ENCODE assay signal across 10 mouse cellular contexts in the genomic region with DNA sequence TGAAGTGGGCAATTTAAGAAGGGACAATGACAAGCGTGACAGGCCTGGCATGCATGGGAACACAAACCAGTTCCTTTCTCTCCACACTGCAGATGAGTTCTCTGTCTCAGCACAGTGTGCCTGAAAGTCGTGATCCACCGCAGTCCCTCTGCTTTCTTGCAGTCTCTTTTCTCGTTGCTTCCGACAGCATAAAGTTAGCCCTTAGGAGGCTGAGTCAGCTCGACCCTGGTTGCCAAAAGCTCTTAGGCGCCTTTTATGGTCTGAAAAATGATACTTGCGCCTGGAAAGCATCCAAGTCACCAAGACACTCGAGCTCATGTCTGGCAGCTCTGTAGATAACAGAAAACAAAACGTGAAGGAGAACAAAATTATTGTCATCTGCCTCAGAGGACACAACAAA. TPM values are rescaled to one million over a fixed set of nuclear protein-coding genes. Genes with fewer than 3 reads are reported as not detected.
DNase-seq lines count a peak whose midpoint lies in the region; ATAC-seq and TF ChIP-seq lines count a peak whose summit lies in the region.
"Had no signal": no experiment of that assay in that cellular context is flagged by ENCODE, and none has a peak within 500 bp of the region (broad histone marks: within the 10 kb centered on the region; RNA-seq: fewer than 3 reads in every experiment).

No protein-coding gene starts in this region.

- no peak overlapping the region for H3K9ac ChIP-seq in limb, embryonic 14.5 days (ENCODE audit: low read depth, low read length, severe bottlenecking)
- H3K9ac ChIP-seq in forebrain, embryonic 15.5 days (replicated peaks) = no peak overlapping the region
- no peak overlapping the region for H3K9ac ChIP-seq in midbrain, embryonic 15.5 days
- H3K9ac ChIP-seq: limb, embryonic 13.5 days; neural tube, embryonic 12.5 days had no signal

- H3K9me3 ChIP-seq in limb, embryonic 14.5 days (ENCODE audit: control insufficient read depth, low read length) = no peaks in the 10 kb centered on the region
- H3K9me3 ChIP-seq in forebrain, embryonic 15.5 days = no peaks in the 10 kb centered on the region
- H3K9me3 ChIP-seq in midbrain, embryonic 15.5 days = no peaks in the 10 kb centered on the region
- H3K9me3 ChIP-seq: limb, embryonic 13.5 days; neural tube, embryonic 12.5 days had no signal

- TF ChIP-seq POLR2A in limb, embryonic 14.5 days (IDR thresholded peaks at IDR 0.05; ENCODE audit: borderline replicate concordance, extremely low read depth, insufficient read depth, insufficient read length) = no peak

- 0 out of 2 replicates have a peak overlapping the region, but pooled peaks have one; percentile 22 for H3K27ac ChIP-seq in limb, embryonic 14.5 days (replicated peaks; ENCODE audit: low read depth, low read length)
- no peak overlapping the region for H3K27ac ChIP-seq in forebrain, embryonic 15.5 days (replicated peaks)
- no peak overlapping the region for H3K27ac ChIP-seq in midbrain, embryonic 15.5 days
- H3K27ac ChIP-seq: neural tube, embryonic 12.5 days had no signal

- H3K4me2 ChIP-seq in limb, embryonic 14.5 days (replicated peaks; ENCODE audit: low read depth, low read length, severe bottlenecking) = no peak overlapping the region
- no peak overlapping the region for H3K4me2 ChIP-seq in forebrain, embryonic 15.5 days (replicated peaks)
- no peak overlapping the region for H3K4me2 ChIP-seq in midbrain, embryonic 15.5 days
- H3K4me2 ChIP-seq: limb, embryonic 13.5 days; neural tube, embryonic 12.5 days had no signal

- H3K27me3 ChIP-seq in limb, embryonic 14.5 days (ENCODE audit: control insufficient read depth, insufficient read depth, low read length) = no peaks in the 10 kb centered on the region
- no peaks in the 10 kb centered on the region for H3K27me3 ChIP-seq in forebrain, embryonic 15.5 days
- H3K27me3 ChIP-seq in midbrain, embryonic 15.5 days (replicated peaks) = no peaks in the 10 kb centered on the region
- H3K27me3 ChIP-seq: limb, embryonic 13.5 days; neural tube, embryonic 12.5 days had no signal

- DNase-seq in embryo, embryonic 10 days (ENCODE audit: low spot score) = peak; percentile 30
- DNase-seq in embryo, embryonic 9.5 days (ENCODE audit: extremely low spot score) = no peak
- peak; percentile 95 for DNase-seq in NIH3T3 (ENCODE audit: low read depth)
- peak; percentile 14 to 34 for DNase-seq in gastrocnemius, adult 8-10 months (ENCODE audit: low spot score in 2 of 2)
- peak; percentile 67 for DNase-seq in limb, embryonic 14.5 days (ENCODE audit: low spot score)

- no peak overlapping the region for H3K4me3 ChIP-seq in limb, embryonic 14.5 days (replicated peaks; ENCODE audit: low read length)
- no peak overlapping the region for H3K4me3 ChIP-seq in forebrain, embryonic 15.5 days
- H3K4me3 ChIP-seq in midbrain, embryonic 15.5 days = no peak overlapping the region
- H3K4me3 ChIP-seq: limb, embryonic 13.5 days; neural tube, embryonic 12.5 days had no signal

- no peaks in the 10 kb centered on the region for H3K36me3 ChIP-seq in limb, embryonic 14.5 days (ENCODE audit: control insufficient read depth, insufficient read depth, low read length)
- H3K36me3 ChIP-seq in forebrain, embryonic 15.5 days = no peaks in the 10 kb centered on the region
- H3K36me3 ChIP-seq in midbrain, embryonic 15.5 days (replicated peaks) = no peaks in the 10 kb centered on the region
- H3K36me3 ChIP-seq: limb, embryonic 13.5 days; neural tube, embryonic 12.5 days had no signal

- 27% methylated on average over 10 of the region's 10 CpGs for WGBS in limb, embryonic 14.5 days
- WGBS in forebrain, embryonic 15.5 days = 71% methylated on average over 10 of the region's 10 CpGs
- WGBS in midbrain, embryonic 15.5 days = 79% methylated on average over 10 of the region's 10 CpGs

- ATAC-seq in limb, embryonic 14.5 days (ENCODE audit: low FRiP score, low read depth) = peak; percentile 41; the same call in 1 of the 2 replicates
- no peak for ATAC-seq in forebrain, embryonic 15.5 days (replicated peaks)
- ATAC-seq in midbrain, embryonic 15.5 days (replicated peaks) = no peak
- ATAC-seq in CD4-positive, CD25-positive, alpha-beta regulatory T cell, adult 4 months = no peak

- H3K4me1 ChIP-seq in limb, embryonic 14.5 days (ENCODE audit: control insufficient read depth, insufficient read depth, low read length) = peaks cover 13% of the 10 kb centered on the region
- H3K4me1 ChIP-seq in forebrain, embryonic 15.5 days = no peaks in the 10 kb centered on the region
- H3K4me1 ChIP-seq in midbrain, embryonic 15.5 days = 0 out of 2 replicates have a peak, but pooled peaks cover under 1% of the 10 kb centered on the region
- H3K4me1 ChIP-seq: neural tube, embryonic 12.5 days had no signal

RNA-seq across cellular contexts. Expression of a gene that starts 47.1 kb away (rescaled TPM):
- total RNA-seq in gastrocnemius, adult 8-10 months (2022) = 100 to 1,000 TPM; 122 to 173 (median 146) TPM
- polyA plus RNA-seq in limb, embryonic 14.5 days (2012; rRNA removed) = 80.0 and 101 TPM in 2 replicates
- polyA plus RNA-seq in limb, embryonic 14.5 days (2014; fragmentation: Nextera tagmentation; extraction: Ambion mirVana) = 111 and 118 TPM in 2 replicates
- polyA plus RNA-seq in forebrain, embryonic 15.5 days (2015; fragmentation: Nextera tagmentation; extraction: Ambion mirVana) = 2.4 and 3.0 TPM in 2 replicates
- polyA plus RNA-seq in midbrain, embryonic 15.5 days (2015; fragmentation: Nextera tagmentation; extraction: Ambion mirVana) = 4.1 TPM in 2 replicates
- polyA plus RNA-seq in CD4-positive, CD25-positive, alpha-beta regulatory T cell, adult 4 months (2017; shearing (Covaris generic)) = not detected

Comparison
In these comparisons a context has a peak if more than half of its experiments do, and no peak if none do; other contexts are left out.
1. RNA of a gene that starts 47.1 kb away (polyA plus RNA-seq): 80.0 to 118 TPM in limb, embryonic 14.5 days; 4.1 TPM in midbrain, embryonic 15.5 days, 2.4 to 3.0 TPM in forebrain, embryonic 15.5 days and not detected in CD4-positive, CD25-positive, alpha-beta regulatory T cell, adult 4 months; every median in the first group is over 10 times any median in the second.